Mouse (Mus musculus) embryonic facial prominence, embryonic 13.5 days (tissue): ENCODE data around the gene Pxylp1. TPM values are rescaled to one million over a fixed set of nuclear protein-coding genes. Genes with fewer than 3 reads are reported as not detected.
A peak's percentile ranks its signal among the peaks of the same experiment; 100 is the strongest.

Experiments
- ATAC-seq: fragments of 200-750 bp; cut with Nextera tagmentation; 2 replicates; pipeline ENCODE4 v1.8.0; 2017; ENCODE audit warnings: low read depth; ENCODE audit not compliant: insufficient number of reproducible peaks, insufficient read depth, low FRiP score, low TSS enrichment
- H3K27ac ChIP-seq: fragments of 300-500 bp; sonication (generic); 2 replicates; pipeline ENCODE4 v1.5.1; 2015; ENCODE audit warnings: moderate library complexity, mild to moderate bottlenecking, inconsistent platforms
- H3K27me3 ChIP-seq: fragments of 300-500 bp; sonication (generic); 2 replicates; pipeline ENCODE4 v1.6.1; 2015; ENCODE audit warnings: mild to moderate bottlenecking, inconsistent platforms
- H3K36me3 ChIP-seq: fragments of 300-500 bp; sonication (generic); 2 replicates; pipeline ENCODE4 v1.6.1; 2015; ENCODE audit warnings: mild to moderate bottlenecking, inconsistent platforms
- H3K4me1 ChIP-seq: fragments of 300-500 bp; sonication (generic); 2 replicates; pipeline ENCODE4 v1.6.1; 2015; ENCODE audit warnings: inconsistent platforms
- H3K4me2 ChIP-seq: fragments of 300-500 bp; sonication (generic); 2 replicates; pipeline ENCODE4 v1.6.1; 2015; ENCODE audit warnings: moderate library complexity, mild to moderate bottlenecking, inconsistent platforms
- H3K4me3 ChIP-seq: fragments of 300-500 bp; sonication (generic); 2 replicates; pipeline ENCODE4 v1.5.1; 2015; ENCODE audit warnings: mild to moderate bottlenecking, inconsistent platforms
- H3K9ac ChIP-seq: fragments of 300-500 bp; sonication (generic); 2 replicates; pipeline ENCODE4 v1.6.1; 2015; ENCODE audit warnings: mild to moderate bottlenecking, inconsistent platforms
- H3K9me3 ChIP-seq: fragments of 300-500 bp; sonication (generic); 2 replicates; pipeline ENCODE4 v1.6.1; 2016; ENCODE audit warnings: inconsistent platforms
- WGBS: fragments of 180-500 bp; shearing (Covaris S2); methylation state at CpG from one replicate; pipeline ENCODE4 v1.1.7; 2015; ENCODE audit warnings: mixed read lengths; 5-methylcytosine and 5-hydroxymethylcytosine counted together
- polyA plus RNA-seq: library from polyadenylated mRNA; unstranded; fragments of >200 nt; fragmentation: Nextera tagmentation; extraction: Ambion mirVana; gene quantifications from 2 replicates; pipeline ENCODE4 v1.2.1, GENCODE M21; 2015

Pxylp1 gene
- polyA plus RNA-seq, 1 experiment from 2014 or later: 33.7 TPM

- H3K4me2 ChIP-seq: no peak overlapping the region
- WGBS: 30% methylated on average over 7 of the region's 7 CpGs
- H3K9me3 ChIP-seq: no peaks in the 10 kb centered on the region
- peak overlapping the region; percentile 3; the same call in 1 of the 2 replicates for H3K27ac ChIP-seq
- no peak overlapping the region for H3K4me3 ChIP-seq
- no peak for ATAC-seq
- H3K4me1 ChIP-seq: no peaks in the 10 kb centered on the region
- no peaks in the 10 kb centered on the region for H3K36me3 ChIP-seq
- no peak overlapping the region for H3K9ac ChIP-seq
- no peaks in the 10 kb centered on the region for H3K27me3 ChIP-seq
Observed at GRCm38 (mm10) chr9:96818128-96818821, 74.2 kb downstream of the Pxylp1 start.

DNA sequence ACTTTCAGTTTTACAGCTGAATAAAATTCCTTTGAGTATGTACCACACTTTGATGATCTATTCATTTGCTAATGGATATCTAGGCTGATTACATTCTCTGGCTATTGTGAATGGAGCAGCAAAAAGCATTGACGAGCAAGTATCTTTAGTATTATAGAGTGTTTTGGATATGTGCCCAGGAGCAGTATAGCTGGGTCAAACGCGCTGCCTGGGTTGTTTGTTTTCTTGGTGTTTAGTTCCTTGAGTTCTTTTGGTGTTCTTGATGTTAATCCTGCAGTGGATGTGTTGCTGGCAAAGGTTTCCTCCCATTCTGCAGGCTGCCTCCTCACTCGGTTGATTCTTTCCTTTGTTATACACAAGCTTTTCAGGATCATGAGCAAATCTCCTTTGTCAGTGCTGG lies 80.5 kb downstream of the Pxylp1 start:
- no peak overlapping the region for H3K27ac ChIP-seq
- no peaks in the 10 kb centered on the region for H3K9me3 ChIP-seq
- WGBS: 65% methylated on average over 4 of the region's 4 CpGs
- no peak for ATAC-seq
- H3K4me1 ChIP-seq: no peaks in the 10 kb centered on the region
- H3K4me3 ChIP-seq: no peak overlapping the region
- no peaks in the 10 kb centered on the region for H3K36me3 ChIP-seq
- no peak overlapping the region for H3K9ac ChIP-seq
- no peaks in the 10 kb centered on the region for H3K27me3 ChIP-seq
- no peak overlapping the region for H3K4me2 ChIP-seq

DNA sequence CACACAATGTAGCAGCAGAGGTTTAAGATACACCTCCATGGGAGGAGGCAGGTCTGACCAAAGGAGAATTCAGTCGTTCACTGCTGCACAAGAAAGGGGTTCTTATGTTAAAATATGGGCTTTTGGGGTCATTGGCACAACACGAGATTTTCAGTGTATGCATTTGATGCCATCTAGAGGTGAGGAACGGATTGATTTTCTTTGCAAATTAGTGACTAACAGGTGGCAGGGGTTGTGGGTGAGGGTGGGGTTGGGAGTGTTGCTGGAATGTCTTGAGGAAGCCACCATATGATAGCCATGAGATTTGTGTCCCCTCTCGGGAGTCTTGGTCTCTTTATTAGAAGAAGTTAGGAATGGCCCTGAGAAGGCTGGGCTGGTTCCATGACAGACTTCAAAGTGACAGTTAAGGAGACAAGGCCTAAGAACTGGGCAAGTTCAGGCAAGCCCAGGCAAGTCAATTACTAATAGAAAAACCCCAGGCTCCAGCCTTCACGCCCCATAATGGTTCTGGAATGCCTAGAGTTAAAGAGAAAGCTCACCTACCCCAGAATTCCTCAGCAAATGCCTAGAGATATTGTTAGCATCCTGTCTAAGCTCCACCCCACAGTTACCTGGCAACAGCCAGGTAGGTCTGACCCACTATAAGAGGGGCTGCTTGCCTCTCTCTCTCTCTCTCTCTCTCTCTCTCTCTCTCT lies 92.2 kb downstream of the Pxylp1 start:
- no peaks in the 10 kb centered on the region for H3K9me3 ChIP-seq
- no peak overlapping the region for H3K4me2 ChIP-seq
- H3K4me3 ChIP-seq: no peak overlapping the region
- WGBS: 28% methylated on average over 5 of the region's 5 CpGs
- no peak for ATAC-seq
- H3K9ac ChIP-seq: no peak overlapping the region
- H3K36me3 ChIP-seq: no peaks in the 10 kb centered on the region
- peaks cover 8% of the 10 kb centered on the region for H3K4me1 ChIP-seq
- H3K27me3 ChIP-seq: no peaks in the 10 kb centered on the region
- H3K27ac ChIP-seq: no peak overlapping the region

GRCm38 (mm10) chr9:96797311-96797710 lies 95.2 kb downstream of the Pxylp1 start:
- H3K4me3 ChIP-seq: no peak overlapping the region
- H3K9me3 ChIP-seq: no peaks in the 10 kb centered on the region
- no peaks in the 10 kb centered on the region for H3K36me3 ChIP-seq
- 92% methylated on average over 3 of the region's 3 CpGs for WGBS
- H3K4me2 ChIP-seq: no peak overlapping the region
- no peaks in the 10 kb centered on the region for H3K27me3 ChIP-seq
- H3K27ac ChIP-seq: no peak overlapping the region
- no peak overlapping the region for H3K9ac ChIP-seq
- peaks cover 10% of the 10 kb centered on the region for H3K4me1 ChIP-seq
- ATAC-seq: no peak

GRCm38 (mm10) chr9:96795399-96795928 lies 97.0 kb downstream of the Pxylp1 start:
- Histone ChIP-seq H3K4me1 (peaks cover 10% of the 10 kb centered on the region; the same call in 1 of the 2 replicates), H3K9ac (peak overlapping the region; percentile 68), H3K4me2 (peak overlapping the region; percentile 75), H3K4me3 (peak overlapping the region; percentile 49), H3K9me3 (no peaks in the 10 kb centered on the region), H3K27me3 (no peaks in the 10 kb centered on the region), H3K36me3 (no peaks in the 10 kb centered on the region), H3K27ac (peak overlapping the region; percentile 68)
- ATAC-seq: peak; percentile 84
- WGBS: 6% methylated on average over 10 of the region's 10 CpGs

- H3K27ac ChIP-seq: no peak overlapping the region
- WGBS: 90% methylated on average over 2 of the region's 2 CpGs
- no peaks in the 10 kb centered on the region for H3K36me3 ChIP-seq
- no peaks in the 10 kb centered on the region for H3K27me3 ChIP-seq
- H3K4me2 ChIP-seq: no peak overlapping the region
- no peak for ATAC-seq
- no peak overlapping the region for H3K9ac ChIP-seq
- H3K9me3 ChIP-seq: no peaks in the 10 kb centered on the region
- no peak overlapping the region for H3K4me3 ChIP-seq
- peaks cover 7% of the 10 kb centered on the region; the same call in 1 of the 2 replicates for H3K4me1 ChIP-seq
Observed at GRCm38 (mm10) chr9:96794601-96795000, 97.9 kb downstream of the Pxylp1 start.

GRCm38 (mm10) chr9:96792543-96792942 lies 99.9 kb downstream of the Pxylp1 start:
- Histone ChIP-seq H3K9me3 (no peaks in the 10 kb centered on the region), H3K27ac (no peak overlapping the region), H3K4me3 (no peak overlapping the region), H3K9ac (no peak overlapping the region), H3K4me1 (peaks cover 7% of the 10 kb centered on the region; the same call in 1 of the 2 replicates), H3K36me3 (no peaks in the 10 kb centered on the region), H3K4me2 (no peak overlapping the region), H3K27me3 (no peaks in the 10 kb centered on the region)
- 78% methylated on average over 2 of the region's 2 CpGs for WGBS
- ATAC-seq: no peak

DNA sequence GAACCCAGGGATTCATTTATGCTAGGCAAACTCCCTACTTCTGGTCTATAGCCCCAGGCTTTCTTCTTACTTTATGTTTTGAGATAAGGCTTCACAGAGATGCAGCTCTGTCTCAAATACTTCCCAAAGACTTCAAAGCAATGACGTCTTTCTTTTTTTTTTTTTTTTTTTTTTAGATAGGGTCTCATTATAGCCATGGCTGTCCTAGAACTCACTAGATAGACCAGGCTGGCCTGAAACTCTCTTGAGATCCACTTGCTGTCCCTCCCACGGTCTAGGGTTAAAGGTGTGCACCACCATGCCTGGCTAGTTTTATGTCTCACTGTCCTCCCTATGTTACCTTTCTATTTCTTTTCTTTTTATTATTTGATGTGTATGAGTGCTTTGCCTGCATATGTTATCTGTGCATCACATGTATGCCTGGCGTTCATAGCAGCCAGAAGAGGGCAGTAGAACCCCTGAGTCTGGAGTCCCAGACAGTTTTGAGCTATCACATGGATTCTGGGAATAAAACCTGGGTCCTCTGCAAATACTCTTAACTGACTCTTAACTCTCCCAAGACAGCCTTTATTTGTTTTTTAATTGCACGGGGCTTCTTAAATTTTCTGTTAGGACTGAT lies 102.0 kb downstream of the Pxylp1 start:
- Histone ChIP-seq H3K9ac (no peak overlapping the region), H3K27ac (no peak overlapping the region), H3K9me3 (no peaks in the 10 kb centered on the region), H3K27me3 (no peaks in the 10 kb centered on the region), H3K4me3 (no peak overlapping the region), H3K4me2 (no peak overlapping the region), H3K4me1 (peaks cover 4% of the 10 kb centered on the region; the same call in 1 of the 2 replicates), H3K36me3 (no peaks in the 10 kb centered on the region)
- ATAC-seq: no peak
- 47% methylated on average over 4 of the region's 4 CpGs for WGBS

DNA sequence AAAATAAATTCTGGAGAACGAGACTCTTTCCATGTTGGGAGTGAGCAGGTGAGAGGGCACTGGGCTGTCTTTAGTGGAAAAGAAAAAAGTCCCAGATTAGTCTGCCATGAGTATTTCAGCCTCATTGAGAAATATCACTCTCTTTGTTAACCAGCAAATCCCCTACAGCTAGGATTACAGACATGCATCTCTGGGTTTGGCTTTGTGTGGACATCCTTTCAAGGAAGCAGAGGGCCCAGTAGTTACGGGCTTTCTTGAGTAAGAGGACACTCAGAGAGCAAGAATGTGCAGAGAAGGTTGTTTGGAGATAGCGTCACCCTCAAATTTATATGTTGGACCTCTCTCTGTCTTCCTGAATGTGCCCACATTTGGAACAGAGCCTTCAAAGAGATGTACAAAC lies 102.6 kb downstream of the Pxylp1 start:
- 68% methylated on average over 3 of the region's 3 CpGs for WGBS
- Histone ChIP-seq H3K9me3 (no peaks in the 10 kb centered on the region), H3K4me2 (no peak overlapping the region), H3K4me3 (no peak overlapping the region), H3K27ac (no peak overlapping the region), H3K36me3 (no peaks in the 10 kb centered on the region), H3K9ac (no peak overlapping the region), H3K4me1 (no peaks in the 10 kb centered on the region), H3K27me3 (no peaks in the 10 kb centered on the region)
- ATAC-seq: no peak

DNA sequence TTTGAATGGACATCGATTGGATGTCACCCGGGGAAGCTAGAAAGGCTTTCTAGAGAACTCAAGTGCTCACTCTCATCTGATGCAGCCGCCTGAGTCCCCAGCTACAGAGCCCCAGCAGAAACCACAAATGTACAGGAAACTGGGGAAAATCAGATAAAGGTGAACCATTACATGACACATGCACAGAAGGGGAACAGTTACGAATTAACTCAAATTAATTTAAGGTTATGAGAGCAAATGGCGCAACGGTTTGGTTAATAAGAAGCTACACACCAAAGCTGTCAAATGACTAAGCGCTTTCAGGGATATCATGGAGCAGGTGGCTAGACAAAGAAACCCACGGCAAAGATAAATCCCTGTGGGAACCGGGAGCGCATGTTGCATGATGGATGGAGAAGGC lies 104.7 kb downstream of the Pxylp1 start:
- H3K4me3 ChIP-seq: no peak overlapping the region
- WGBS: 90% methylated on average over 10 of the region's 10 CpGs
- no peaks in the 10 kb centered on the region for H3K36me3 ChIP-seq
- H3K9me3 ChIP-seq: no peaks in the 10 kb centered on the region
- no peak overlapping the region for H3K9ac ChIP-seq
- H3K4me2 ChIP-seq: no peak overlapping the region
- H3K4me1 ChIP-seq: peaks cover 3% of the 10 kb centered on the region; the same call in 1 of the 2 replicates
- ATAC-seq: no peak
- no peak overlapping the region for H3K27ac ChIP-seq
- H3K27me3 ChIP-seq: no peaks in the 10 kb centered on the region

DNA sequence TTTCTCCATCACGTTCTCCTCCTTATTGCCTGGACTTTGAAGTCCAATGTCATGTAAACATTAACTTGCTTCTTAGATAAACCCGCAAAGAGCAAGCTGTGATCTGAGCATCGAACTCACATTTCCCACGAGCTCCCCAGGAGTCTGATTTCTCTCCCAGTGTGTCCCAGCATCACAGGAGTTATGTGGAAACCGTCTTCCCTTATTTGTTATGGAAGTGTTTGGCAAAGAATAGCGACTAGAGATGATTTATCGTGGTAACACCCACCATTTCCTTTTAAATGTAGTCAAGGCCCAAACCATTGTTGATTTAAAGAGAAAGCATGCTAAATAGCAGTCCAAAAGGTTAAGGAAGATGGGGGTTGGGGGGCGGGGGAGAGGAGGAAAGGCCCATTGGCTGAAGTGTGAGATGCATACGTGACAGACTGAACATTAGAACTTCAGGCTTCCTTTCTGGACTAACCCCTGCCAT lies 106.6 kb downstream of the Pxylp1 start:
- no peak for ATAC-seq
- no peak overlapping the region for H3K4me2 ChIP-seq
- H3K36me3 ChIP-seq: no peaks in the 10 kb centered on the region
- H3K9ac ChIP-seq: no peak overlapping the region
- no peak overlapping the region for H3K27ac ChIP-seq
- H3K9me3 ChIP-seq: no peaks in the 10 kb centered on the region
- H3K4me3 ChIP-seq: no peak overlapping the region
- no peaks in the 10 kb centered on the region for H3K27me3 ChIP-seq
- peaks cover 3% of the 10 kb centered on the region; the same call in 1 of the 2 replicates for H3K4me1 ChIP-seq
- WGBS: 63% methylated on average over 9 of the region's 9 CpGs
